Mouse (Mus musculus) liver, embryonic 14.5 days (tissue): ENCODE measurements around the gene Kif21a.

Experiments used
- CTCF ChIP-seq: IDR thresholded peaks from 2 replicates; pipeline ENCODE4 v1.5.1; 2016; ENCODE audit warnings: antibody characterized with exemption, low read depth, control low read depth
- EP300 ChIP-seq: IDR thresholded peaks from 2 replicates; pipeline ENCODE4 v1.6.1; 2016; ENCODE audit warnings: antibody characterized with exemption, low read depth

GRCm38 (mm10) chr15:91012793-91013580 lies 36.8 kb downstream of the Kif21a start:
- no peak for TF ChIP-seq CTCF
- no peak for TF ChIP-seq EP300
